Mouse (Mus musculus): ENCODE measurements around the gene Satb2.

DNA sequence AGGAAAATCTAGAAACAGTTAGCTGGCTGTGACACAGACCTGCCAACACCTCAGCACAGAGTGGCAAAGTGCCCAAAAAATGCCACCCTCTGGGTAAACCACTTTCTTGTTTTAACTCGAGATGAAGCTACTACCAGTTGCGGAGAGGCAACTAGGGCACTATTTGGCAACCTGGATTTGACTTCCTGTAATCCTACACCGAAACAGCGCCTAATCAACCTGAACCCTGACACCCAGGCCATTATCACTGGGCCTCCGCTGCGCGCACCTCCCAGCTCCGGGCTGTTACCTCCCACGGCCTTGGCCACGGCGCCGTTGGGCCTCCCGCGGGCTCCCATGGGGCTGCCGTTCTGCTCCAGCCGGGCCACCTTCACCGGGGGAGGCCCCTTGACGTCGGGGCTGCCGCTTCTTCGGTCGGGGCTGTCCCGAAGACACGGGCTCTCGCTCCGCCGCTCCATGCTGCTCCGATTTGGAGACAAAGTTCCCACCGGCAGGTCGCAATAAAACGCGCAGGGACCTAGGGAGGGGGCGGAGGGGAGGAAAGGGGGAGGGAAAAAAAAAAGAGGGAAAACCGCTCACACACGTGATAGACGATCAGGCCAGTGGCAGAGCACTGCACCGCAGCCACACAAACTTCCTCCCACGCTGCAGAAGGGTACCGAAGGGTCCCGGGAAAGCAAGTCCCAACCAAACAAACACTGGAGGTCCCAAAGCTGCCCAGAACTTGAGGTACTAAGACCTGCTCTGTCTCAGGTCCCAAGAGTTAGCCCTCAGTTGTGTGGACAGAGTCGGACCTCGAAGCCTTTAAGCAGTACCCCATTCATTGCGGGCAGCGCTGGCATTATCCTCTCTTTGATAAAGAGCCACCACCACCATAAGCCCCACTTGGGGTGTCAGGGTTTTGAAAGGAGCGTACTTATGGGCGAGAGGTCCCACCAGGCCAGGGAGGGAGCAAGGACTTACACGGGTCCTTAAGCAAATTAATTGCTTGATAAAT lies 8.8 kb downstream of the Satb2 start:
- TF ChIP-seq CTCF (IDR thresholded peaks at IDR 0.05) (no peak), EP300 (IDR thresholded peaks at IDR 0.05) (no peak)
